Mouse (Mus musculus) limb, embryonic 14.5 days (tissue): ENCODE measurements around the gene Il31ra. TPM values are rescaled to one million over a fixed set of nuclear protein-coding genes. Genes with fewer than 3 reads are reported as not detected.
"Not testable (repeated sequence)": the region's sequence is repeated elsewhere in the genome, so short reads cannot be mapped to it uniquely, and the experiment has no call there.

Experiments used
- ATAC-seq: fragments of 200-750 bp; cut with Nextera tagmentation; 2 replicates; pipeline ENCODE4 v1.8.0; 2017; ENCODE audit warnings: low read depth, moderate number of reproducible peaks, moderate TSS enrichment; ENCODE audit not compliant: low FRiP score
- DNase-seq: peaks from one replicate; pipeline ENCODE4 v3.0.0-alpha.2; 2015; ENCODE audit warnings: low spot score
- H3K27ac ChIP-seq: fragments of 300-500 bp; sonication (generic); replicated peaks from 2 replicates; pipeline ENCODE4 v1.5.1; 2014; ENCODE audit warnings: low read depth, mild to moderate bottlenecking, low read length, moderate library complexity, mixed read lengths
- H3K27me3 ChIP-seq: fragments of 300-500 bp; sonication (generic); 2 replicates; pipeline ENCODE4 v1.6.1; 2014; ENCODE audit warnings: low read length, mixed read lengths; ENCODE audit not compliant: control insufficient read depth, insufficient read depth
- H3K36me3 ChIP-seq: fragments of 300-500 bp; sonication (generic); 2 replicates; pipeline ENCODE4 v1.6.1; 2014; ENCODE audit warnings: mild to moderate bottlenecking, low read length, moderate library complexity, mixed read lengths; ENCODE audit not compliant: control insufficient read depth, insufficient read depth
- H3K4me1 ChIP-seq: fragments of 300-500 bp; sonication (generic); 2 replicates; pipeline ENCODE4 v1.6.1; 2014; ENCODE audit warnings: antibody characterized with exemption, low read length, mixed read lengths; ENCODE audit not compliant: control insufficient read depth, insufficient read depth
- H3K4me2 ChIP-seq: fragments of 300-500 bp; sonication (generic); replicated peaks from 2 replicates; pipeline ENCODE4 v1.6.1; 2014; ENCODE audit warnings: low read depth, mild to moderate bottlenecking, low read length, moderate library complexity; ENCODE audit not compliant: severe bottlenecking
- H3K4me3 ChIP-seq: fragments of 300-500 bp; sonication (generic); replicated peaks from 2 replicates; pipeline ENCODE4 v1.5.1; 2014; ENCODE audit warnings: low read length
- H3K9ac ChIP-seq: fragments of 300-500 bp; sonication (generic); 2 replicates; pipeline ENCODE4 v1.6.1; 2014; ENCODE audit warnings: mild to moderate bottlenecking, low read depth, low read length, moderate library complexity; ENCODE audit not compliant: severe bottlenecking
- H3K9me3 ChIP-seq: fragments of 300-500 bp; sonication (generic); 2 replicates; pipeline ENCODE4 v1.6.1; 2016; ENCODE audit warnings: low read length; ENCODE audit not compliant: control insufficient read depth
- POLR2A ChIP-seq: fragments of 200-500 bp; IDR thresholded peaks from 2 replicates; pipeline ENCODE4 v1.8.0; 2012; ENCODE audit warnings: inconsistent platforms, mild to moderate bottlenecking, moderate library complexity, borderline replicate concordance; ENCODE audit not compliant: insufficient read depth, insufficient read length; ENCODE audit errors: extremely low read depth
- WGBS: fragments of 180-500 bp; shearing (Covaris S2); extraction: QIAGEN DNeasy Blood & Tissue Kit; methylation state at CpG from one replicate; pipeline ENCODE4 v1.1.7; 2014; 5-methylcytosine and 5-hydroxymethylcytosine counted together
- polyA plus RNA-seq, 2 experiments: library from polyadenylated mRNA; depleted of rRNA in 1 of 2; stranded (reverse) in 1 of 2; unstranded in 1 of 2; fragments of >200 nt; fragmentation: Nextera tagmentation in 1 of 2; extraction: Ambion mirVana in 1 of 2; gene quantifications; 2 replicates each; pipeline versions ENCODE4 v1.2.1 to v1.2.3; 2012 to 2014

Il31ra gene
- polyA plus RNA-seq (2012; rRNA removed) (0.28 and 0.38 TPM in 2 replicates), polyA plus RNA-seq (2014; fragmentation: Nextera tagmentation; extraction: Ambion mirVana) (0.21 and 0.22 TPM in 2 replicates)

- not testable (repeated sequence) for H3K9ac ChIP-seq, H3K27ac ChIP-seq, H3K27me3 ChIP-seq, H3K4me3 ChIP-seq, H3K9me3 ChIP-seq, ATAC-seq, H3K36me3 ChIP-seq, H3K4me2 ChIP-seq, DNase-seq, H3K4me1 ChIP-seq
- 85% methylated on average over 2 of the region's 8 CpGs for WGBS
Measured at GRCm38 (mm10) chr13:112594260-112594659, at the start of gene Il31ra. TSS of gene Il31ra (minus strand) at chr13:112594360.

- H3K4me2 ChIP-seq, result no peak overlapping the region
- H3K4me1 ChIP-seq, result no peaks in the 10 kb centered on the region
- ATAC-seq (no peak), DNase-seq (no peak)
- H3K36me3 ChIP-seq, result no peaks in the 10 kb centered on the region
- no peak overlapping the region for H3K4me3 ChIP-seq
- no peaks in the 10 kb centered on the region for H3K9me3 ChIP-seq
- WGBS, result 80% methylated on average over 3 of the region's 3 CpGs
- TF ChIP-seq POLR2A, result no peak
- H3K27ac ChIP-seq, result no peak overlapping the region
- H3K27me3 ChIP-seq, result no peaks in the 10 kb centered on the region
- no peak overlapping the region for H3K9ac ChIP-seq
Measured at GRCm38 (mm10) chr13:112642897-112643296, 48.7 kb upstream of the Il31ra start.

- no peaks in the 10 kb centered on the region for H3K9me3 ChIP-seq
- no peak for TF ChIP-seq POLR2A
- no peaks in the 10 kb centered on the region for H3K27me3 ChIP-seq
- H3K4me3 ChIP-seq, result no peak overlapping the region
- ATAC-seq (no peak), DNase-seq (no peak)
- no peak overlapping the region for H3K9ac ChIP-seq
- no peak overlapping the region for H3K27ac ChIP-seq
- H3K36me3 ChIP-seq, result no peaks in the 10 kb centered on the region
- WGBS, result 69% methylated on average over 4 of the region's 4 CpGs
- no peak overlapping the region for H3K4me2 ChIP-seq
- H3K4me1 ChIP-seq, result no peaks in the 10 kb centered on the region
Measured at GRCm38 (mm10) chr13:112639111-112639510, 45.0 kb upstream of the Il31ra start.

- TF ChIP-seq POLR2A, result no peak
- WGBS, result 52% methylated on average over 3 of the region's 3 CpGs
Measured at GRCm38 (mm10) chr13:112636498-112636897, 42.3 kb upstream of the Il31ra start.

GRCm38 (mm10) chr13:112635174-112635837 is 41.1 kb upstream of the Il31ra start:
- Histone ChIP-seq H3K4me2 (no peak overlapping the region), H3K4me3 (no peak overlapping the region), H3K9me3 (no peaks in the 10 kb centered on the region), H3K9ac (no peak overlapping the region), H3K36me3 (no peaks in the 10 kb centered on the region), H3K27me3 (no peaks in the 10 kb centered on the region), H3K4me1 (no peaks in the 10 kb centered on the region), H3K27ac (no peak overlapping the region)
- DNase-seq (no peak), ATAC-seq (no peak)
- no peak for TF ChIP-seq POLR2A
- 67% methylated on average over 7 of the region's 7 CpGs for whole genome bisulfite sequencing

More at GRCm38 (mm10) chr13:112636498-112636897, 42.3 kb upstream of the Il31ra start:
- DNase-seq (no peak), ATAC-seq (no peak)
- Histone ChIP-seq H3K27ac (no peak overlapping the region), H3K27me3 (no peaks in the 10 kb centered on the region), H3K4me3 (no peak overlapping the region), H3K4me1 (no peaks in the 10 kb centered on the region), H3K4me2 (no peak overlapping the region), H3K36me3 (no peaks in the 10 kb centered on the region), H3K9ac (no peak overlapping the region), H3K9me3 (no peaks in the 10 kb centered on the region)
